Mouse (Mus musculus): ENCODE measurements around the gene Tmem121b. TPM values are rescaled to one million over a fixed set of nuclear protein-coding genes. Genes with fewer than 3 reads are reported as not detected.

The Tmem121b gene
- total and polyA plus RNA-seq, 3 experiments = 0.18 TPM; not detected in 2

GRCm38 (mm10) chr6:120462251-120462650, 31.4 kb downstream of the Tmem121b start:
- Histone ChIP-seq H3K9ac (ENCODE audit: control insufficient read depth, low read depth, low read length, poor library complexity, severe bottlenecking) (no peak overlapping the region), H3K4me1 (ENCODE audit: control insufficient read depth in 1 of 2, insufficient read depth in 2 of 2, low read length in 2 of 2) (peaks cover 19 to 27% of the 10 kb centered on the region in 2 experiments), H3K9me3 (replicated peaks; ENCODE audit: insufficient read depth, low read length) (no peaks in the 10 kb centered on the region), H3K27me3 (ENCODE audit: control insufficient read depth in 1 of 2, insufficient read depth in 2 of 2, low read length in 2 of 2) (no peaks in the 10 kb centered on the region), H3K4me3 (ENCODE audit: control insufficient read depth in 1 of 2, insufficient read depth in 1 of 2, low read depth in 2 of 2, low read length in 2 of 2) (no peak overlapping the region), H3K36me3 (ENCODE audit: control insufficient read depth in 1 of 2, insufficient read depth in 2 of 2, low read length in 2 of 2) (peaks cover 0 to 25% of the 10 kb centered on the region in 2 experiments; a peak in 2 of 4 replicates), H3K27ac (ENCODE audit: control insufficient read depth, low read depth, low read length) (no peak overlapping the region), H3K79me2 (ENCODE audit: control insufficient read depth, insufficient read depth, low read length, poor library complexity) (peaks cover 31% of the 10 kb centered on the region)
- no peak for TF ChIP-seq EP300 (IDR thresholded peaks at IDR 0.05; ENCODE audit: low read depth in 1 of 2, low read length in 2 of 2)
- TF ChIP-seq USF1 (IDR thresholded peaks at IDR 0.05; ENCODE audit: low read depth, low read length) = no peak
- no peak for TF ChIP-seq GABPA (IDR thresholded peaks at IDR 0.05; ENCODE audit: low read depth, low read length)
- TF ChIP-seq POLR2A (IDR thresholded peaks at IDR 0.05; ENCODE audit: control insufficient read depth in 1 of 2, insufficient read depth in 1 of 2, low read depth in 1 of 2, low read length in 2 of 2, poor library complexity in 1 of 2) = no peak
- no peak for TF ChIP-seq NRF1 (IDR thresholded peaks at IDR 0.05; ENCODE audit: insufficient read depth, low read depth, low read length, poor library complexity, severe bottlenecking)
- TF ChIP-seq ZC3H11A (IDR thresholded peaks at IDR 0.05; ENCODE audit: low read depth, low read length) = no peak
- TF ChIP-seq CHD1 (IDR thresholded peaks at IDR 0.05; ENCODE audit: low read depth, low read length) = no peak
- TF ChIP-seq MAX (IDR thresholded peaks at IDR 0.05; ENCODE audit: low read length) = no peak
- DNase-seq (ENCODE audit: low read depth, low spot score) = no peak

GRCm38 (mm10) chr6:120461217-120461616, 32.4 kb downstream of the Tmem121b start:
- TF ChIP-seq UBTF (IDR thresholded peaks at IDR 0.05; ENCODE audit: borderline replicate concordance, insufficient read depth, low read depth, low read length) = no peak
- no peak for TF ChIP-seq SIN3A (IDR thresholded peaks at IDR 0.05; ENCODE audit: low read length)
- TF ChIP-seq SMC3 (IDR thresholded peaks at IDR 0.05; ENCODE audit: low read depth, low read length) = no peak
- TF ChIP-seq GATA1 (IDR thresholded peaks at IDR 0.05; ENCODE audit: low read depth, low read length) = no peak
- TF ChIP-seq CTCF (IDR thresholded peaks at IDR 0.05 in 2 of 3, conservative IDR thresholded peaks at IDR 0.05 in 1 of 3; ENCODE audit: control insufficient read depth in 1 of 3, insufficient read depth in 1 of 3, low read depth in 2 of 3, low read length in 3 of 3, poor library complexity in 1 of 3, severe bottlenecking in 1 of 3) = no peak
- TF ChIP-seq NELFE (IDR thresholded peaks at IDR 0.05; ENCODE audit: low read depth, low read length) = no peak
- no peaks in the 10 kb centered on the region for H3K9me3 ChIP-seq (replicated peaks; ENCODE audit: insufficient read depth, low read length)
- peaks cover 15 to 18% of the 10 kb centered on the region in 2 experiments for H3K4me1 ChIP-seq (ENCODE audit: control insufficient read depth in 1 of 2, insufficient read depth in 2 of 2, low read length in 2 of 2)
- peaks cover 26% of the 10 kb centered on the region for H3K79me2 ChIP-seq (ENCODE audit: control insufficient read depth, insufficient read depth, low read length, poor library complexity)
- no peak overlapping the region for H3K27ac ChIP-seq (ENCODE audit: control insufficient read depth, low read depth, low read length)
- no peak for DNase-seq (ENCODE audit: low read depth, low spot score)
- no peak overlapping the region for H3K4me3 ChIP-seq (ENCODE audit: control insufficient read depth in 1 of 2, insufficient read depth in 1 of 2, low read depth in 2 of 2, low read length in 2 of 2)
- no peaks in the 10 kb centered on the region for H3K27me3 ChIP-seq (ENCODE audit: control insufficient read depth in 1 of 2, insufficient read depth in 2 of 2, low read length in 2 of 2)
- H3K9ac ChIP-seq (ENCODE audit: control insufficient read depth, low read depth, low read length, poor library complexity, severe bottlenecking) = no peak overlapping the region
- peaks cover 0 to 18% of the 10 kb centered on the region in 2 experiments; a peak in 2 of 4 replicates for H3K36me3 ChIP-seq (ENCODE audit: control insufficient read depth in 1 of 2, insufficient read depth in 2 of 2, low read length in 2 of 2)

DNA sequence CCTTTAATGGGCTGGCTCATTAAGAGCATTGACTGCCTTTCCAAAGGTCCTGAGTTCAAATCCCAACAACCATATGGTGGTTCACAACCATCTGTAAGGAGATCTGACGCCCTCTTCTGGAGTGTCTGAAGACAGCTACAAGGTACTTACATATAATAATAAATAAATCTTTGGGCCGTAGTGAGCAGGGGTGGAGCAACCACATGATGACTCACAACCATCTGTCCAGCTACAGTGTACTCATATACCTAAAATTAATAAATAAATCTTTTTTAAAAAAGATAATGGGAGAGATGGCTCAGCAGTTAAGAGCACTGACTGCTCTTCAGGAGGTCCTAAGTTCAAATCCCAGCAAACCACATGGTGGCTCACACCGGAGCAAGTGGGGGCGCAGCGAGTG, 35.9 kb downstream of the Tmem121b start:
- H3K4me3 ChIP-seq (ENCODE audit: control insufficient read depth in 1 of 2, insufficient read depth in 1 of 2, low read depth in 2 of 2, low read length in 2 of 2) = no peak overlapping the region
- peaks cover 0 to 14% of the 10 kb centered on the region in 2 experiments; a peak in 2 of 4 replicates for H3K36me3 ChIP-seq (ENCODE audit: control insufficient read depth in 1 of 2, insufficient read depth in 2 of 2, low read length in 2 of 2)
- no peak for DNase-seq (ENCODE audit: low read depth, low spot score)
- no peaks in the 10 kb centered on the region for H3K9me3 ChIP-seq (replicated peaks; ENCODE audit: insufficient read depth, low read length)
- H3K27me3 ChIP-seq (ENCODE audit: control insufficient read depth in 1 of 2, insufficient read depth in 2 of 2, low read length in 2 of 2) = no peaks in the 10 kb centered on the region
- H3K4me1 ChIP-seq (ENCODE audit: control insufficient read depth in 1 of 2, insufficient read depth in 2 of 2, low read length in 2 of 2) = peaks cover under 1 to 15% of the 10 kb centered on the region in 2 experiments; a peak in 3 of 4 replicates
- no peak overlapping the region for H3K27ac ChIP-seq (ENCODE audit: control insufficient read depth, low read depth, low read length)
- H3K79me2 ChIP-seq (ENCODE audit: control insufficient read depth, insufficient read depth, low read length, poor library complexity) = no peaks in the 10 kb centered on the region
- no peak for TF ChIP-seq UBTF (IDR thresholded peaks at IDR 0.05; ENCODE audit: borderline replicate concordance, insufficient read depth, low read depth, low read length)
- TF ChIP-seq ZNF384 (IDR thresholded peaks at IDR 0.05; ENCODE audit: low read depth, low read length) = no peak
- TF ChIP-seq RCOR1 (IDR thresholded peaks at IDR 0.05; ENCODE audit: low read depth, low read length) = no peak
- H3K9ac ChIP-seq (ENCODE audit: control insufficient read depth, low read depth, low read length, poor library complexity, severe bottlenecking) = no peak overlapping the region
